Mouse (Mus musculus) megakaryocyte-erythroid progenitor cell, adult 5-6 weeks (primary cell): ENCODE data around the gene Igflr1. TPM values are rescaled to one million over a fixed set of nuclear protein-coding genes. Genes with fewer than 3 reads are reported as not detected.

ENCODE experiments used
- ATAC-seq: replicated peaks from 2 replicates; pipeline ENCODE4 v1.8.0; 2016; ENCODE audit warnings: mild to moderate bottlenecking, inconsistent platforms; ENCODE audit not compliant: severe bottlenecking, poor library complexity, low FRiP score, low TSS enrichment
- total RNA-seq, 2 experiments: library from RNA; stranded (forward) in 1 of 2; stranded (reverse) in 1 of 2; fragments of 200-1000, 215-1000 nt in 1 of 2; fragments of >200 nt in 1 of 2; fragmentation: Nextera tagmentation in 1 of 2; gene quantifications; 2 replicates each; pipeline ENCODE4 v1.2.3; 2014 to 2017

Igflr1 gene
- total RNA-seq, 2 experiments from 2014 or later, result 3.7 TPM; not detected in 1

GRCm38 (mm10) chr7:30584339-30584738 is 19.1 kb downstream of the Igflr1 start:
- no peak for ATAC-seq

- no peak for ATAC-seq
These were observed 19.9 kb downstream of the Igflr1 start for GRCm38 (mm10) chr7:30585170-30585569.

- no peak for ATAC-seq
These were observed 21.3 kb downstream of the Igflr1 start for GRCm38 (mm10) chr7:30586455-30587020.

GRCm38 (mm10) chr7:30587842-30588667 is 22.8 kb downstream of the Igflr1 start:
- ATAC-seq, result no peak

GRCm38 (mm10) chr7:30588676-30589434 is 23.6 kb downstream of the Igflr1 start, which contains the start of gene Kmt2b:
Gene Kmt2b (minus strand): TSS chr7:30588726.
- peak; percentile 85 for ATAC-seq

GRCm38 (mm10) chr7:30589435-30590301 is 24.4 kb downstream of the Igflr1 start:
- peak; percentile 34; the same call in 1 of the 2 replicates for ATAC-seq

GRCm38 (mm10) chr7:30590927-30591604 is 25.8 kb downstream of the Igflr1 start:
- no peak for ATAC-seq

- no peak for ATAC-seq
These were observed 26.4 kb downstream of the Igflr1 start for GRCm38 (mm10) chr7:30591605-30591951.

GRCm38 (mm10) chr7:30592772-30593423 is 27.7 kb downstream of the Igflr1 start:
- ATAC-seq, result no peak

GRCm38 (mm10) chr7:30593579-30594509 is 28.6 kb downstream of the Igflr1 start:
- no peak for ATAC-seq

GRCm38 (mm10) chr7:30594510-30595024 is 29.3 kb downstream of the Igflr1 start:
- no peak for ATAC-seq

GRCm38 (mm10) chr7:30596093-30596492 is 30.9 kb downstream of the Igflr1 start:
- no peak for ATAC-seq

GRCm38 (mm10) chr7:30596811-30597210 is 31.6 kb downstream of the Igflr1 start:
- ATAC-seq, result no peak

GRCm38 (mm10) chr7:30598786-30599185 is 33.6 kb downstream of the Igflr1 start, which contains the start of gene Zbtb32:
Gene Zbtb32 (minus strand): TSS chr7:30598909.
- ATAC-seq, result no peak

- ATAC-seq, result peak; percentile 99
These were observed 34.7 kb downstream of the Igflr1 start for GRCm38 (mm10) chr7:30599933-30600353.

GRCm38 (mm10) chr7:30600651-30601050 is 35.4 kb downstream of the Igflr1 start:
- ATAC-seq, result no peak

GRCm38 (mm10) chr7:30602583-30602982 is 37.4 kb downstream of the Igflr1 start:
- no peak for ATAC-seq
